Mouse (Mus musculus): ENCODE results near the gene Fam198a. TPM values are rescaled to one million over a fixed set of nuclear protein-coding genes. Genes with fewer than 3 reads are reported as not detected.
A peak's percentile ranks its signal among the peaks of the same experiment; 100 is the strongest.

Fam198a gene
- polyA plus RNA-seq, 1 experiment from 2014 or later = 0.89 TPM

DNA sequence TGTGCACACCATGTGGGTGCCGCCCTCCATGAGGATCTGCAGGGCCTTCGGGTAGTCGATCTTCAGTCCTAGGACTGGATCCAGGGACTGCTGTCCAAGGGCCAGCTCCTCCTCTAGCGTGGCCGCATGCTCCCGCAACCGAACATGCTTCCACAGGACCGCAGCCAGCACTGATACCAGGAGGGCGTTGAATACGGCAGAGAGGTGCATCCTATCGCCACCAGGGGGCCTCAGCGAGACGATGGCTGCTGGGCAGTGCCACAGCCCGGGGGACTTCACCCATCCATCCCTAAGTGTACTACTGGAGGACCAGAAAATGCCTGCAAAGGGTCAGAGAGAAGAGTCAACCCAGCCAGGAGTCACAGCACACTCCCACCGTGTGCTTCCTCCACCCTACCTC, 32.7 kb downstream of the Fam198a start:
- H3K9ac ChIP-seq (ENCODE audit: low read length) = no peak overlapping the region
- DNase-seq (ENCODE audit: low spot score) (peak; percentile 61), ATAC-seq (peak; percentile 57)
- no peak overlapping the region for H3K4me2 ChIP-seq (ENCODE audit: low read length)
- H3K4me3 ChIP-seq (ENCODE audit: low read depth, low read length) = no peak overlapping the region
- H3K36me3 ChIP-seq (ENCODE audit: control insufficient read depth, insufficient read depth, low read length) = peaks cover 15% of the 10 kb centered on the region
- H3K27ac ChIP-seq (ENCODE audit: low read depth, low read length) = no peak overlapping the region
- H3K4me1 ChIP-seq (ENCODE audit: control insufficient read depth, insufficient read depth, low read length) = no peaks in the 10 kb centered on the region
- no peaks in the 10 kb centered on the region for H3K9me3 ChIP-seq (replicated peaks; ENCODE audit: control insufficient read depth, low read length)
- no peaks in the 10 kb centered on the region for H3K27me3 ChIP-seq (replicated peaks; ENCODE audit: control insufficient read depth, insufficient read depth, low read length)
- whole genome bisulfite sequencing = 49% methylated on average over 15 of the region's 15 CpGs

- no peak overlapping the region for H3K4me2 ChIP-seq (ENCODE audit: low read length)
- no peaks in the 10 kb centered on the region for H3K27me3 ChIP-seq (replicated peaks; ENCODE audit: control insufficient read depth, insufficient read depth, low read length)
- H3K9me3 ChIP-seq (replicated peaks; ENCODE audit: control insufficient read depth, low read length) = no peaks in the 10 kb centered on the region
- no peaks in the 10 kb centered on the region for H3K4me1 ChIP-seq (ENCODE audit: control insufficient read depth, insufficient read depth, low read length)
- DNase-seq (ENCODE audit: low spot score) (peak; percentile 77), ATAC-seq (peak; percentile 54)
- peaks cover 15% of the 10 kb centered on the region for H3K36me3 ChIP-seq (ENCODE audit: control insufficient read depth, insufficient read depth, low read length)
- no peak overlapping the region for H3K27ac ChIP-seq (ENCODE audit: low read depth, low read length)
- H3K4me3 ChIP-seq (ENCODE audit: low read depth, low read length) = no peak overlapping the region
- H3K9ac ChIP-seq (ENCODE audit: low read length) = no peak overlapping the region
- WGBS = 74% methylated on average over 15 of the region's 15 CpGs
Observed at GRCm38 (mm10) chr9:121984465-121985461, 34.0 kb downstream of the Fam198a start.

DNA sequence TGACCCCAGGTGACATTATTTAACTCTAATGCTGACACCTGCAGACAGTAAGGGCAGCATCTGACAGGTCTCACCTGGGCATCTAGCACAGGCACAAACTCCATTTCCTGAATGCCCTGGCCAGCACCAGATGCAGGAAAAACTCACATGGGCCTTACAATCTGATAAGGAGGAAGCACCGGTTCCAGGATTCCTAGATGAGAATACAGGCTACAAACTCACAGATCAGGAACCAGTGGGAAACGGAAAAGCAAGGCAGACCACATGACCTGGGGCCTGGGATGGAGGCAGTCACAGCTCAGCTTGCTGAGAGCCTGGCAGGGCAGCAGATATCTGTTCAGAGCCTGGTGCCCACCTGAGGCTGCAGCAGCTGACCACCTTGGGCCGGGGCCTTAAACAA, 38.1 kb downstream of the Fam198a start:
- no peak overlapping the region for H3K4me3 ChIP-seq (ENCODE audit: low read depth, low read length)
- WGBS = 74% methylated on average over 3 of the region's 3 CpGs
- DNase-seq (ENCODE audit: low spot score) (no peak), ATAC-seq (no peak)
- H3K9ac ChIP-seq (ENCODE audit: low read length) = no peak overlapping the region
- H3K4me2 ChIP-seq (ENCODE audit: low read length) = no peak overlapping the region
- no peak overlapping the region for H3K27ac ChIP-seq (ENCODE audit: low read depth, low read length)
- H3K9me3 ChIP-seq (replicated peaks; ENCODE audit: control insufficient read depth, low read length) = no peaks in the 10 kb centered on the region
- no peaks in the 10 kb centered on the region for H3K27me3 ChIP-seq (replicated peaks; ENCODE audit: control insufficient read depth, insufficient read depth, low read length)
- no peaks in the 10 kb centered on the region for H3K4me1 ChIP-seq (ENCODE audit: control insufficient read depth, insufficient read depth, low read length)
- H3K36me3 ChIP-seq (ENCODE audit: control insufficient read depth, insufficient read depth, low read length) = no peaks in the 10 kb centered on the region

DNA sequence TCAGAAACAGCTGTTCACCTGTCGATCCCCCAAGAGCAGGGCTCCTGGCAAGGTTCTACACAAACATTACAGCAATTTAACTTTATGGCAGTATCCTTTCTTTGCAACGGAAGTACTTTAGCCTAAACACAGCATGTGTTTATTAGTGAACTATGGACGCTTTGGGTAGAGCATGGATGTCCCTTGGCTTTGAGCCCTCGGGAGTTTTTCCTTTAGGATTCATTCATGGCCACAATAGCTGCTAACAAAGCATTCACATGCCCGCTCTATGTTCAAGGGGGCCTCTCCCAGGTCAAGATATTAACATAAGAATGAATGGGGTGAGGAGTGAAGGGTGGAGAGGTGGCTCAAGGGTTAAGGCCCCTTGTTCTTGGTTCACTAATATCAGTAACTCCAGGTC, 38.7 kb downstream of the Fam198a start:
- H3K36me3 ChIP-seq (ENCODE audit: control insufficient read depth, insufficient read depth, low read length) = no peaks in the 10 kb centered on the region
- H3K4me1 ChIP-seq (ENCODE audit: control insufficient read depth, insufficient read depth, low read length) = no peaks in the 10 kb centered on the region
- H3K27me3 ChIP-seq (replicated peaks; ENCODE audit: control insufficient read depth, insufficient read depth, low read length) = no peaks in the 10 kb centered on the region
- DNase-seq (ENCODE audit: low spot score) (no peak), ATAC-seq (no peak)
- WGBS = 17% methylated on average over 5 of the region's 5 CpGs
- H3K9me3 ChIP-seq (replicated peaks; ENCODE audit: control insufficient read depth, low read length) = no peaks in the 10 kb centered on the region
- no peak overlapping the region for H3K27ac ChIP-seq (ENCODE audit: low read depth, low read length)
- H3K9ac ChIP-seq (ENCODE audit: low read length) = no peak overlapping the region
- H3K4me2 ChIP-seq (ENCODE audit: low read length) = no peak overlapping the region
- no peak overlapping the region for H3K4me3 ChIP-seq (ENCODE audit: low read depth, low read length)

- Histone ChIP-seq H3K4me3 (ENCODE audit: low read depth, low read length) (no peak overlapping the region), H3K27ac (ENCODE audit: low read depth, low read length) (no peak overlapping the region), H3K4me1 (ENCODE audit: control insufficient read depth, insufficient read depth, low read length) (peaks cover 3% of the 10 kb centered on the region; the same call in 1 of the 2 replicates), H3K9ac (ENCODE audit: low read length) (no peak overlapping the region), H3K4me2 (ENCODE audit: low read length) (no peak overlapping the region), H3K27me3 (replicated peaks; ENCODE audit: control insufficient read depth, insufficient read depth, low read length) (no peaks in the 10 kb centered on the region), H3K36me3 (ENCODE audit: control insufficient read depth, insufficient read depth, low read length) (no peaks in the 10 kb centered on the region), H3K9me3 (replicated peaks; ENCODE audit: control insufficient read depth, low read length) (no peaks in the 10 kb centered on the region)
- DNase-seq (ENCODE audit: low spot score) (peak; percentile 41), ATAC-seq (no peak)
- WGBS = 73% methylated on average over 5 of the region's 5 CpGs
Observed at GRCm38 (mm10) chr9:121991041-121991440, 40.3 kb downstream of the Fam198a start.

GRCm38 (mm10) chr9:121993047-121993446, 42.3 kb downstream of the Fam198a start:
- peaks cover 3% of the 10 kb centered on the region; the same call in 1 of the 2 replicates for H3K4me1 ChIP-seq (ENCODE audit: control insufficient read depth, insufficient read depth, low read length)
- no peak overlapping the region for H3K4me3 ChIP-seq (ENCODE audit: low read depth, low read length)
- no peaks in the 10 kb centered on the region for H3K36me3 ChIP-seq (ENCODE audit: control insufficient read depth, insufficient read depth, low read length)
- WGBS = 60% methylated on average over 3 of the region's 3 CpGs
- no peak overlapping the region for H3K4me2 ChIP-seq (ENCODE audit: low read length)
- no peak for DNase-seq (ENCODE audit: low spot score)
- ATAC-seq = no peak
- H3K27ac ChIP-seq (ENCODE audit: low read depth, low read length) = no peak overlapping the region
- H3K9me3 ChIP-seq (replicated peaks; ENCODE audit: control insufficient read depth, low read length) = no peaks in the 10 kb centered on the region
- no peak overlapping the region for H3K9ac ChIP-seq (ENCODE audit: low read length)
- no peaks in the 10 kb centered on the region for H3K27me3 ChIP-seq (replicated peaks; ENCODE audit: control insufficient read depth, insufficient read depth, low read length)

DNA sequence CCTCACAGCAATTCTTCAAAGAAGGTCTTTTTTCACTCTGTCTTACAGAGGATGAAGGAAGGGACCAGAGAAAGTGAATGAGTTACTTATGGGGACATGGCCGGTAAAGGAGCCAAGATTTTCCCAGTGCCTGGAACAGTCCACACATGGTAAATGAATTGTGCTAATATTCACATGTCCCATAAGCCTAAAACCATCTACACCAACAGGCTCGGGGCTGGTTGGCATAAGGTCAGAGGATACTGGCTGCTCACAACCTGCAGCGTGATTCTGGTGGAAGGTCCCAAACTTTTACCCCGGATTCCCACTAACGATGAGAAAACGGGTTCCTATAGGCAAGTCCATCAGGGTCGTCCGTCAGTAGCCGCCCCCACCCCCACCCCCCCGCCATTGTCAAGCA, 44.3 kb downstream of the Fam198a start:
- Histone ChIP-seq H3K4me2 (ENCODE audit: low read length) (peak overlapping the region; percentile 91), H3K4me1 (ENCODE audit: control insufficient read depth, insufficient read depth, low read length) (peaks cover 3% of the 10 kb centered on the region; the same call in 1 of the 2 replicates), H3K27ac (ENCODE audit: low read depth, low read length) (no peak overlapping the region), H3K9ac (ENCODE audit: low read length) (peak overlapping the region; percentile 82), H3K9me3 (replicated peaks; ENCODE audit: control insufficient read depth, low read length) (no peaks in the 10 kb centered on the region), H3K27me3 (replicated peaks; ENCODE audit: control insufficient read depth, insufficient read depth, low read length) (no peaks in the 10 kb centered on the region), H3K36me3 (ENCODE audit: control insufficient read depth, insufficient read depth, low read length) (no peaks in the 10 kb centered on the region), H3K4me3 (ENCODE audit: low read depth, low read length) (peak overlapping the region; percentile 90)
- ATAC-seq = no peak
- 11% methylated on average over 10 of the region's 10 CpGs for WGBS
- no peak for DNase-seq (ENCODE audit: low spot score)

GRCm38 (mm10) chr9:121995508-121996131, 44.8 kb downstream of the Fam198a start:
- Histone ChIP-seq H3K4me2 (ENCODE audit: low read length) (peak overlapping the region; percentile 91), H3K4me3 (ENCODE audit: low read depth, low read length) (peak overlapping the region; percentile 90), H3K36me3 (ENCODE audit: control insufficient read depth, insufficient read depth, low read length) (no peaks in the 10 kb centered on the region), H3K27me3 (replicated peaks; ENCODE audit: control insufficient read depth, insufficient read depth, low read length) (no peaks in the 10 kb centered on the region), H3K27ac (ENCODE audit: low read depth, low read length) (no peak overlapping the region), H3K9me3 (replicated peaks; ENCODE audit: control insufficient read depth, low read length) (no peaks in the 10 kb centered on the region), H3K9ac (ENCODE audit: low read length) (peak overlapping the region; percentile 82), H3K4me1 (ENCODE audit: control insufficient read depth, insufficient read depth, low read length) (peaks cover 3% of the 10 kb centered on the region; the same call in 1 of the 2 replicates)
- peak; percentile 92 for DNase-seq (ENCODE audit: low spot score)
- WGBS = under 1% methylated on average over 53 of the region's 53 CpGs
- ATAC-seq = peak; percentile 93

DNA sequence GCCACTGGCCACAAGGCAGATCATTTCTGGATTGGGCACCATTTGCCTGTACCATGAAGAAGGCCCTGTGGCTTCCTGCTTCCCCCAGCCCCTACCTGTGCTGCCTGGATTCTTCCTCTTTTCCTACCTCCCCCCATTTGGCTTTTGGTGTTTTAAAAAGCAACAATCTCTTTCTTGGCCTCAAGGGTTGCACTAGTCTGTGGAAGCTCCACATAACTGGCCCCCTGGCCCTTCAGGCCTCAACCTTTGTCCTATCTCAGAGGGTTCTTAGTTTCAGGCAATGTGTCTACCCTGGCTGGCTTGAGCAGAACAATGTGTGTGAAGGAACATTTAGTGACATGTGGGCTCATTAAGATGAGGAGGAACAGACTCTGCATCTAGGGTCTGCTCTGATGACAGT, 46.2 kb downstream of the Fam198a start, which contains the start of gene Pomgnt2:
Pomgnt2 (minus strand) TSS at position 101 of the 400 bp plus-strand sequence.
- H3K4me2 ChIP-seq (ENCODE audit: low read length) = peak within 1 kb of the TSS; percentile 91; the same call in 1 of the 2 replicates
- no peaks in the 10 kb centered on the region for H3K9me3 ChIP-seq (replicated peaks; ENCODE audit: control insufficient read depth, low read length)
- ATAC-seq = no peak
- no peaks in the 10 kb centered on the region for H3K36me3 ChIP-seq (ENCODE audit: control insufficient read depth, insufficient read depth, low read length)
- H3K27ac ChIP-seq (ENCODE audit: low read depth, low read length) = no peak within 1 kb of the TSS
- peak within 1 kb of the TSS; percentile 90 for H3K4me3 ChIP-seq (ENCODE audit: low read depth, low read length)
- no peak for DNase-seq (ENCODE audit: low spot score)
- H3K4me1 ChIP-seq (ENCODE audit: control insufficient read depth, insufficient read depth, low read length) = peaks cover 3% of the 10 kb centered on the region; the same call in 1 of the 2 replicates
- H3K27me3 ChIP-seq (replicated peaks; ENCODE audit: control insufficient read depth, insufficient read depth, low read length) = no peaks in the 10 kb centered on the region
- no peak within 1 kb of the TSS for H3K9ac ChIP-seq (ENCODE audit: low read length)
